Mouse (Mus musculus) frontal cortex, postnatal 10 days (tissue): ENCODE results near the gene Kdm4b.

Experiments
- DNase-seq, 2 experiments: peaks; one replicate each; pipeline ENCODE4 v3.0.0; 2022; ENCODE audit warnings: low spot score in 2 of 2, mixed read lengths in 1 of 2

Gene Kdm4b

DNA sequence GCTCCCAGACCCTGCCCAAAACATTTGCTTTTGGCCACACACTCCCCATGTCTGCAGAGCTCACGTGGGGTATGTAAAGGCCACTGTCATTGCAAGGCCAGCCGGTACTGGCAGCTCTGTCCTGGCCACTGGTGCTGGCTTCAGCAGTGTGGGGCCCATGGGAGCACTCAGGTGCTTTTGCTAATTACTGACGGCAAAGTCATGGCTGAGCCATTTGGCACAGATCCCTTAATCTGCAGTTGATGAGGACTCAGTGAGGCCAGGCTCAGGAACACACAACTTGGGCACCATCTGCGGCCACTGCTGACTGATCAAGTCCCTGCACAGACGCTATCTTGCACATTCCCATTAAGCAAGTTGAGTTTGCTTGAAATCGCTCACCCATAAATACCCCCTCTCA is 59.0 kb downstream of the Kdm4b start:
- DNase-seq = no peak

DNA sequence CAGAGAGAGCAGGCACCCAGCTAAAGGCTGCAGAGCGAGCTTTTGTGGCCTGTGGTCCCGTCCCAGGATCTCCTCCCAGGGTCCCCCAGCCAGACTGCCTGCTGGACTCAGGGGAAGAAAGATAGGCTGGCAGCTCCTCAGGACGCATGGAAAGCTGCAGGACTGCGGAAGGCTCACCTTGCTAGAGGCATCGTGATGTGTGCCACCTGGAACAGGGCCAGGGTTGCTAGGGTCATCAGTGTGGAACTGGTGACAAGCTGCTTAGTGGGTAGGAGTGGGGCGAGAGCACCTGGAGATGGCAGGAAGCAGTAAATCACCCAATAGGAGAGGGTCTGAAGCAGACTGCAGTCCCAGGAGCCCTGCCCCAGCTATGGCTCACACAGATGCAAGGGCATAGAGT is 61.8 kb downstream of the Kdm4b start:
- DNase-seq = no peak

DNA sequence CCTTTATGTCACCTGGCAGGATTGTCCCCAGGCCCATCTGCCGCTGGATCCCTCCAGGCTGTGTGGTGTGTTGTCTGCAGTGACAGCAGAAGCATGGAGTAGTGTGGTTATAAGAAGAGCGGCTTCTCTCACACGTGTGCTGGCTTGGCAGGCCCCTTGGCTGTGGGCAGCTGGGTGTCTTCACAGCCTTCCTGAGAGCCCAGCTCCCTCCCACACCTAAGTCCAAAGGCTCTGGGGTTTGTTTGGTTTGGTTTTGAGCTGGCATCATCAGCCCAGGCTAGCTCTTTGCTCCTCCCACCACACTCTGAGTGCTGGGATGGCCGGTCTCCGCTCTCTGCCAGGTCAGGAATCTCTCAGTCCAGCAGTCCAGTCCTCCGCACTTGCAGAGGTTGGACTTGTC is 67.4 kb downstream of the Kdm4b start:
- DNase-seq = no peak

DNA sequence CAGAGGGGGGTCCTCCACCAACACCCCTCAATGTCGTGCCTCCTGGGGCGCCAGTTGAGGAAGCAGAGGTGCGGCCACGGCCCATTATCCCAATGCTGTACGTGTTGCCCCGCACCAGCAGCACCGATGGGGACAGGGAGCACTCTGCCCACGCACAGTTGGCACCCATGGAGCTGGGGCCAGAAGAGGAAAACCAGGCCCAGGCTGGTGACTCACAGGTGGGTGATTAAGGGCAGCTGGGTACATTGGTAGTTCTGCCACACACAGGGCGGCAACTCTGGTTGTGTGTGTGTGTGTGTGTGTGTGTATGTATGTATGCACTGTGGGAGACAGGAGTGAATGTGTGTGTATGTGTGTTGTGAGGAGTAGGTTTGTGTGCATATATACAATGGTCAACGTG is 68.0 kb downstream of the Kdm4b start:
- DNase-seq = no peak

DNA sequence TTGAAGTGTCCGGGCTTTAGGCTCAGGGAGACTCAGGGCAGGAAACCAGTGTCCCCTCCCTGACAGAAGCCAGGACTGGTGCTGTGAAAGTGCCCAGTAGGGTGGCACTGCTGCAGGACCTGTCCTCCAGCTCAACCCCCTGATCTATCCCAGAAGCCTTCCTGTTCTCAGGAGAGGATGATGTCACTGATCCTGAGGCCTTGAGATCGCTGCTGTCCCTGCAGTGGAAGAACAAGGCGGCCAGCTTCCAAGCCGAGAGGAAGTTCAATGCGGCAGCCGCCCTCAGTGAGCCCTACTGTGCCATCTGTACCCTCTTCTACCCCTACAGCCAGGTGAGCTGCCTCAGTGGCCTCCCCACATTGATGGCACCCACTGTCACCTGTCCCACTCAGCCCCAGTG is 70.2 kb downstream of the Kdm4b start:
- DNase-seq = no peak

DNA sequence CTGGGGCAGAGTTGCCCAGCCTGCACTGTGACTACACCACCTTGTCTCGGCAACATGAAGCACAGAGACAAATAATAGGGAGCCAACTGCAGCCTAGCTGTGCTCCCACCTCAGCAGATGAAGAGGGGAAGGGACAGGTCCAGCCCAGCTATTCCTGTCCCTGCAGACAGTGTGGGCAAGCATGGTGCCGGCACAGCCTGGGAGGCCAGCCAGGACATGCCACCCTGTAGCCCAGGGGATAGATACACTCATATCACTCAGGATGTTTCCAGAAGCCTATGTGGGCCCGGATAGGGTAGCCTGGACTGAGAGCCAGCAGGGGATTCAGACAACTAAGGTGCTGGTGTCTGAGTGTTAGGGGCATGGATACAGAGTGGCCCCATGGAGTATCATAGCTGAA is 74.4 kb downstream of the Kdm4b start:
- no peak for DNase-seq

DNA sequence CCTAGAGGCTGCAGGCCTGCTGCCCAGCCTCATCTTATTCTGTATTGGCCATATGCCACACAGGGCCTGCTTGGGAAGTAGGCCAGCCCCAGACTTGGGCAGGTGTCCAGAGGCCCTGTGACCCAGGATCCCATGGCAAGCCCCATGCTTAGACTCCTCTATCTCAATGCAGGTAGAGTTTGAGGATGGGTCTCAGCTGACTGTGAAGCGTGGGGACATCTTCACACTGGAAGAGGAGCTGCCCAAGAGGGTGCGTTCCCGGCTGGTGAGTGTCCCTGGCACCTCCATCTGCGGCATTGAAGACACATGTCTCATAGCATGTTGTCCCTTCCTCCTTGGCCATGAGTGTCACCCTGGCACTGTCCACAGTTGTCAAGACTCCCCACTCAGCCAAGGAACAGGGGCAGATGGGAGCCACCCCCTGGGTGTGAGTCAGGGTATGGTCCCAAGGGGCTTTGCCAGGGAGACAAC is 75.2 kb downstream of the Kdm4b start:
- no peak for DNase-seq

DNA sequence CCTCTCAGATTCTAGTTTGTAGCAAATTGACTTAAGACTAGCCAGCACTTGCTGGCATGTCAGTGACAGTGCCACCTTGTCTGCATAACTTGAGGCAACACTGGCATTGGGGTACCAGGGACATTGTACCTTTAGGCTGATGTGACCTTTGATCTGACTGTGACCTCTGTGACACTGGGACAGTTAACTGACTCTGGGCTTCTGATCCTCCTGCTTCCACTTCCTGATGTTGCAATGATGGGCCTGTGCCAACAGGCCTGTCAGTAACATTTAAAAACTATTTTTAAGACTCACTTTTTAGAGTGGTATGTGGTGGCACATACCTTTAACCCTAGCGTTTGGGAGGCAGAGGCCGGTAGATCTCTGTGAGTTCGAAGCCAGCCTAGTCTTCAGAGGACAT is 79.5 kb downstream of the Kdm4b start:
- no peak for DNase-seq

DNA sequence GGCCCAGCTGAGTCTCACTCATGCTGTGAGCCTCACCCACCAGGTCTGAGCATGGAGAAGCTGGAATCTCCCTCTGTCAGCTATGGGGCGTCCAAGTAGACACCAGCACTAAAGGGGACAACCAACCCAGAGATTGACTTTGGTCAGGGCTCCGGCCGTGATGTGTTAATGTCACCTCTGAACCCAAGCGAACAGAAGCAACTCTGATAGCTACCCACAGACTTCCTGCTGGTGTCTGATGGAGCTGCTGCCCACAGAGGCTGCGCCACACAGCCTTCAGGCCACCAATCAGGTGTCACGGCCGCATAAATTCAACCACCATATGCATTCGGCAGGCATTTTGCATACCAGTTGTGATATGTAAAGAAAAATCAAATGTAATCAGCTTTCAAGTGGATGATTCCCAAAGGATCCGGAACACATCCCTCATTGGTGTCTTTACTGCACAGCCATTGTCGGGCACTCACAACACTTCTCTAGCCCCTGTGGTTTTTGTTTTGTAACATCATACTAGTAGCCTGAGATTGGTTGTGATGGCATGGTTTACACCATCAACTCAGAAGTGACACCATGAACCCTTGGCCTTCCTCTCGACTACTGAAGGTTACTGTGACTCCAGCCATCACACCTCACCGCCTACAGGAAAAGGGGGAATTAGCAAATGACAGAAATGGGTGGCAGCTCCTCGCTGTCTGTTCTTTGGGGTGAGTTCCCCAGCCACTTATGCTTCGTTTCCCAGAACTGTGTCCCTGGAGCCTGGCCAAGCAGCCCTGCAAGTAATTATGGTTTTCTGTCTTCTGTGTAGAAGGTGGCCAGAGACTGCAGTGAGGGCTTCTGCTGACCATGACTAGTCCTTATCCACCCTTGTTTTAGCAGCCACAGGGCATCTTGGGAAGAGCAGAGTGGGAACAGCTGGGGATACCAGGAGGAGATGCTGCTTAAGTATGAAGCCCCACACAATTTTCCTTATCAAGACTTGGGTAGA is 80.3 kb downstream of the Kdm4b start:
- peak in 1 of 2 experiments; percentile 44 for DNase-seq

DNA sequence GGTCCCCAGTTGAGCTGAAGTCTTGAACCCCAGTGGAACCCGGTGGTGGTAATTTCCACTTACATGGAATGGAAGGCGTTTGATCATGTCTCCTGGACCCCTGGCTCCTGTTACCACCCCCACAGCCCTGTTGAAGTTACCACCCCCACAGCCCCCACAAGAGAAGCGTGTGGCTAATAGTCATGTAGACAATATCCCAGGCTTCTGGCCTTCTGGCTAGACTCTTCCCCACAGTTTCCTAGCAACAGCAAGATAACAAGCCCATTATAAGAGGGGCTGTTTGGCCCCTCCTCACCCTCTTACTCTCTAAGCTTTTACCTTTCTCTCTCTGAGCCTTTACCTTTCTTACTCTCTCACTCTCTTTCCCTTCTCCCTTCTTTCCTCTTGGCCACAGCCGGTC is 81.0 kb downstream of the Kdm4b start:
- no peak for DNase-seq

DNA sequence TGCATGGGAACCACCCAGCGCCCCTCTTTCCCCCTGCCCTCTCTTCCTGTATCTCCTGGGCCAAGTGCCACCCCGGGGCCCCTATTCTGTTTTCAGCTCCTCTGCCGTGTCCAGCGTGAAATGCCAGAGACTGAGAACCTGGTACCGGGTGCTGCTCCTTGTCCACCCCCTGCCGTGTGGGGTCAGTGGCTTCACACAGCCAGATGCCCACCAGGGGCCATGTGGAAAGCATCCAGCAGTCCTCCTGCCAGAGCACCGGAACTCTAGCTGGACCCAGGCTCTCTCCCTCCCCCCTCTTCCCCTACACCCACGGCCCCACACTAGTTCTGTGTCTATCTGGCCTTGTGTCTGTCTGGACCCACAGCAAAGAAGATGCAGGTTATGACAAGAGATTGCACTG is 81.5 kb downstream of the Kdm4b start:
- no peak for DNase-seq

DNA sequence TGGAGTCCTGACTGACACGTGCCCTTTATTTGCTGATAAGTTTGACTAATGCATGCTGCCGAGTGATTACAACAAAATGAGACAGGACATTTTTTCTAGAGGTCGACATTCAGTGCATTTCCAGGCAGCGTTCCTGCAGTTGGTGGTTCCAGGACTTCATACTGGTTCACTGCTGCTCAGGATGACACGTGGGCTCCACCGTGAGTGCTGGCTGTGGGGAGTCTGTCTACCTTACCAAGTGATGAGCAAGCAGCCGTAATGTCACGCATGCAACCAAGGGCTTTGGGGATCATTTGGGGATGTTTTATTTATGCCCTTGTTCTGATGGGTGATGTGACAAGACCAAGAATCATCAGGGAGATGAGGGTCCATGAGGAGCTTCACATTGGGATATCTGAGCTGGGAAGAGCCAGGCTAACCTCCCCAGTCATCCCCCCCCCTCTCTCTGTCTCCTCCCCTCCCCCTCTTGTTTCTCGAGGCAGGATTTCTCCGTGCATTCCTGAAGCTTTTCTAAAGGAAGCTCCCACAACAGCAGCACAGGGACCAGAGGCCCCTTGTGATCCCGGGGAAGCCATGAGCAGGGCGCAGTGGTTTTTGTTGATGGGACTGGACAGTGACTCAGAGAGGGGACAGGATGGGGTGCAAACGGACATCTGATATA is 83.2 kb downstream of the Kdm4b start:
- no peak for DNase-seq

DNA sequence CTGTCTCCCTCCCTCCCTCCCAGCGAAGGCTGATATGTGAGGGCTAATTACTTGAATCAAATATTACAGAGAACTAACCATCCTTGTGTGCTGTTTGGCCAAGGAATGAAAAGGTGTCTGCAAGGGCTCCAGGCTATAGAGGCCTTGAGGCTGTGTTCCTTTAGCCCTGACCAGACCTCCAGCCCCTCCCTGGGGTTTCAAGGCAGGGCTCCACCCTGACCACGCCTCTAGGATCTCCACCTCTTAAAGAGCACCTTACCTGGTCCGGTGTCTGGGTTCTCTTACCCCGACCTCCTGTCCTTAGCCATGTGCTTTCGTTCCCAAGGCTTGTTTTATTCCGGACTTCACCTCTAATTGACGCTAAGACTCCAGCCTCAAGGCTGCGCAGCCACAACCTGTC is 83.9 kb downstream of the Kdm4b start:
- DNase-seq = no peak

DNA sequence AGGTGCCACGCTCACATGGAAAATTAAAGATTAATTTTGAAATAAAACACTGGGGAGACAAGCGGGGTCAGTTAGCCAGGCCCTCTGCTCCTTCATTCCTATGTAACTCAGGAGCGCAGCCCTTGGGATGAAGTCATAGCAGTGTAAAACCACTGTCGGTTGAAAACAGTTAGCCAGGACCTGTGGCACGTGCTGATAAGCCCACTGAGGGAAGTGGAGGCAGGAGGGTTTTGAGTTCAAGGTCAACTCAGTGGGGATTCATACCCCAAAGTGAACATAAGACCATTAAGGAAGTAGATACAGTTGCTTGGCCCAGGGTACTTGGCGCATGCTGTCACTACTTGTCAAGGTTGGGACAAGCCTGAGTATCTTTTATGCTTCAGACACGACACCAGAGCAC is 85.6 kb downstream of the Kdm4b start:
- no peak for DNase-seq

DNA sequence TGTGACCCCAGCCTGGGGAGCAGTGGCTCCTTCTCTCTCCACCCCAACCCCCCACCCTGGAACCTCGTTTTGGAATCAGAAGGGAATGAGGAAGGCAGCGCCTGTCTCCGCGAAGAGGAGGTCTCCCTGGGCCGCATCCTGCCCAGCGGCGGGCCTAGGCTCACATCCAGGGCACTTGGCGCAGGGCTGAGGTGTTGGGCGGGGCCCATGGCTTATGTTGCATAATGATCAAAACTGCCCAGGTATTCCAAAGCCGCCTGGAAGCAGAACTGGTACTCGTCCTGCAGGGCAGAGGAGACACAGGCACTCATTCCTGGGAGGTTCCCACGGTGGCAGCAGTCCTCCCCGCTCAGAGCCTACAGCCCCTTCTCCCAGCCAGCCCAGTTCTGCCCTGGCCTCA is 87.3 kb downstream of the Kdm4b start:
- DNase-seq = no peak

DNA sequence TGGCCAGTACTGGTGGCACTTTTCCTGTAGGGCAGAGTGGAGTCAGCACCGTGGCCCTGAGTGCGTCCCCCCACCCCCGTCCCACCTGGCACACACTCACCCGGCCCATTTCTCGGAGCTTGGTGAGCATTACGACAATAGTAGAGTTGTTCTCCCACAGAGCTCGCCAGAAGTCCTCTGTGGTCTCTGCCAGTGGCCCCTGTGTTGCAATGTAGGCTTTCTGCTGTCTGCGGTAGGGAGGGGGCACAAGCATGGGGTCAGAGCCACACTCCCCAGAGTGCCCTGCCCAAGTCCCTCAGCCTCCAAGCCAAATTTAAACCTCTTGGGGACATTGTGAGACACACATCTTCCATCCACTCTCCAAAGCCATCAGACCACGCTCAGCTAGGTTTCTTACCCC is 88.9 kb downstream of the Kdm4b start:
- DNase-seq = no peak

DNA sequence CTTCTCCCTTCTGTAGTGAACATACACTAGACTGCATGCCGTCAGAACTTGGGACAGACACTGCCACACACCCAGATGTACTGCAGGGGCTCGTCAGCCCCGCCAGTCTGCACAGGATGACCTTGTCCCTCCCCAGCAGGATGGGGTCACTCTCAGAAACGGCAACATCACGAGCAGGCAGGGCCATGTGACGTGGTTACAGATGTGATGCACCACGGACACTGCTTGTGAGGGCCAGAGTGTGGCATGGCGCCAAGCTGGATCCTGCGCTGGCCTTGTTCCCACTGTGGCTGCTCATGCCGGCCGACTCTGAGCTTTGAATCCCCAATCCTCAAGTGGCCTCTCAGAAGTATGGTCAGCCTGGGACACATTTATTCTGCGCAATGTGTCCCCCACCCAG is 92.4 kb downstream of the Kdm4b start:
- no peak for DNase-seq

DNA sequence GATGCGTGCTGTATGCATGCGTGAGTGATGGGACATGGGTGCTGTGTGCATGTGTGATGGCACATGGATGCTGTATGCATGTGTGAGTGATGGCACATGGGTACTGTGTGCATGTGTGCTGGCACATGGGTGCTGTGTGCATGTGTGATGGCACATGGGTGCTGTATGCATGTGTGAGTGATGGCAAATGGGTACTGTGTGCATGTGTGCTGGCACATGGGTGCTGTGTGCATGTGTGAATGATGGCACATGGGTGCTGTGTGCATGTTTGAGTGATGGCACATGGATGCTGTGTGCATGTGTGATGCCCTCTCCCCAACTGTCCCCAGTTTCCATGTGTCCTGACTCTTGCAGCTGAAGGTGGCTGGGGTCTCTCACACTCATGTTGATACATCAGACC is 94.2 kb downstream of the Kdm4b start:
- DNase-seq = no peak

DNA sequence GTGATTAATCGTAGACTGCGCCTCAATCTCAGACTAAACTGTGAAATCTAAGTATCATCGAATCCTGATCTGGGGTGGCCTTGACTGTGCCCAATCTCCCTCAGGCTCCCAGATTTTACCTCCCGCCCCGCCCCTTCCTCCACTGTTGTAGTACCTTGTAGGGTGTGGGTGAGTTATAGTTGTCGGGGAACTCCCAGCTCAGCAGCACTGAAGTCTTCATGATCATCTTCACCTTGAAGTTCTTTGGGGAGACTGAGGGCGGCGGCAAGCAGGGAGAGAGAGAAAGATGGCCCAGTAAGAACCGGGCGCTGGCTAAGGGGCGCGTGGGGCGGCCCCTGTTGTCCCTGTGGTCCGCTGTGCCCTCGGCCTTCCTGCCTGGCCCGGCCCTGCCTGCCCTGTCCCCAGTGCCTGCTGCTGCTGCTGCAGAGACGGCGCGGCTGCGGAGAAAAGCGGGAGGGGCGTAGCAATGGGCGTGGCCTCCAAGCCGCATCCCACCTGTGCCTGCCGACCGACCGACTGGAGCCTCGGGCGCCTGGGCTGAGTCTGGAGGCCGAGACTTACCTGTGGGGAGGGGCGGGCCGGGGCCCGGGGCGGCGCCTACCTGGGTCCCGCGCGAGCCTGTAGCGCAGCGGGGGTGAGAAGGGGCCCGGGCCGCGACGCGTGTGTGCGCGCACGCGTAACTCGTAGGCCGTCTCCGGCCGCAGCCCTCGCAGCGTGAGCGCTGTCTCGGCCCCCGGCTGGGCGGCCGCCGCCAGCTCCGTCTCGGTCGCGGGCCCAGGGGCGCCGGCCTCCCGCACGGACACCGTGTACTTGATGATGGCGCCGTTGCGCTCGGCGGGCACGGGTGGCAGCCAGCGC is 99.1 kb downstream of the Kdm4b start:
- DNase-seq = no peak

DNA sequence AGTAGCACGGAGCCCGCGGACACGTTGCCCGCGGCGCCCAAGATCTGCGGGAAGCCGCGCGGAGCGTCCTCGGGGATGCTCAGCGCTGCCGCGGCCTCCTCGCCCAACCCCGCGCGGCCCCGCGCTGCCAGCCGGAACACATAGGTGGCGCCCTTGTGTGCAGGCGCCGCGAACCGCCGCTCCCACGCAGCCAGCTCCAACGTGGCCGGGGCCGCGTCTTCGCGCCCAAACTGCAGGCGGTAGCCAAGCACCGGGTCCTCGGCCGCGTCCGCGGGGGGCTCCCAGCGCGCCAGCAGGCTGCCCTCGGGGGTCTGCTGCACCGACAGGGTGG is 99.7 kb downstream of the Kdm4b start:
- peak in 1 of 2 experiments; percentile 81 for DNase-seq

DNA sequence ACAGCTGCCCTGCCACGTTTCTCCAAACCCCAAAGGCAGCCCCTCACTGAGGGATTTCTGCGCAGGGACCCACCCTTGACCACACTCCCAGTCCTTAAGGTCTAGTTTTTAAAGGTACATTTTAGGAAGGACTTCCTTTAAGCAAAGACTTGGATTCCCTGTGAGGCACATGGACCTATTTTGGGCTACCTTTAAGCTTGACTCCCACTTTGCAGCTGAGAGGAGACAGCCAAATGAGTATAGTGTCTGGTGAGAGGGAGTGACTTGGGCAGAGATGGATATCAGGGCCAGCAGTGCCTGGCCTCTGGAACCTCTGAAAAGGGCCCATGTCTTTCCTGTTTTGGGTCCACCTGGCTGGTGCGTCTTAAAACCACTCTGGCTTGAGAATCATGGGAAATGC is 100.1 kb downstream of the Kdm4b start:
- no peak for DNase-seq

DNA sequence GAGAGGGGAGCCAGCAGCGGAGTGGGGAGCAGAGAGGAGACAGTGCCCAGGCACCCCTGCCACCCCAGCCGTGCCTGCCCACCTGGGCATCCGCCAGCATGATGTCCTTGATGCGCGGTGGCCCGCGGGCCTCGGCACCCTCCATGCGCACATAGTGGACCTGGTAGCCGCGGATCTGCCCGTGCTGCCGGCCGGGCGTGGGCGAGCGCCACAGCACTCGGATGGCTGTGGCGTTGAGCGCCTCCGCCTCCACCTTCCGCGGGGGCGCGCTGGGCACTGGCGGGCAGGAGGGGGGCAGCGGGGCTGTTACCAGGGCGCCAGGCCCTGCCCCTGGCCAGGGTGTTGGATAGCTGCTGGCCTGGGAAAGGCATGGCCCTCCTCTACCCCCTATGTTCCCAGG is 102.0 kb downstream of the Kdm4b start:
- DNase-seq = no peak
